Mouse (Mus musculus) lung, embryonic 15.5 days (tissue): ENCODE measurements at regions not wholly inside any gene's neighbourhood (a gene's known extent, or its start where the extent isn't known, plus 50 kb on each side); places are given as distances from the start of the nearest gene placed in this dataset.

Experiments used
- ATAC-seq: fragments of 200-750 bp; cut with Nextera tagmentation; 2 replicates; pipeline ENCODE4 v1.8.0; 2017; ENCODE audit warnings: moderate number of reproducible peaks, borderline replicate concordance; ENCODE audit not compliant: low FRiP score, low TSS enrichment; ENCODE audit errors: extremely low read depth
- H3K27ac ChIP-seq: fragments of 300-500 bp; sonication (generic); 2 replicates; pipeline ENCODE4 v1.5.1; 2015; ENCODE audit warnings: moderate library complexity, mild to moderate bottlenecking, inconsistent platforms
- H3K27me3 ChIP-seq: fragments of 300-500 bp; sonication (generic); 2 replicates; pipeline ENCODE4 v1.6.1; 2015; ENCODE audit warnings: inconsistent platforms
- H3K36me3 ChIP-seq: fragments of 300-500 bp; sonication (generic); 2 replicates; pipeline ENCODE4 v1.6.1; 2015; ENCODE audit warnings: inconsistent platforms
- H3K4me1 ChIP-seq: fragments of 300-500 bp; sonication (generic); 2 replicates; pipeline ENCODE4 v1.6.1; 2015; ENCODE audit warnings: inconsistent platforms
- H3K4me2 ChIP-seq: fragments of 300-500 bp; sonication (generic); 2 replicates; pipeline ENCODE4 v1.6.1; 2015; ENCODE audit warnings: inconsistent platforms, mild to moderate bottlenecking, moderate library complexity
- H3K4me3 ChIP-seq: fragments of 300-500 bp; sonication (generic); 2 replicates; pipeline ENCODE4 v1.5.1; 2015; ENCODE audit warnings: mild to moderate bottlenecking, inconsistent platforms
- H3K9ac ChIP-seq: fragments of 300-500 bp; sonication (generic); 2 replicates; pipeline ENCODE4 v1.6.1; 2015; ENCODE audit warnings: inconsistent platforms
- H3K9me3 ChIP-seq: fragments of 300-500 bp; sonication (generic); 2 replicates; pipeline ENCODE4 v1.6.1; 2016; ENCODE audit warnings: inconsistent platforms
- WGBS: fragments of 180-500 bp; shearing (Covaris S2); methylation state at CpG from one replicate; pipeline ENCODE4 v1.1.7; 2015; 5-methylcytosine and 5-hydroxymethylcytosine counted together

- no peak for ATAC-seq
- Histone ChIP-seq H3K9ac (no peak overlapping the region), H3K36me3 (no peaks in the 10 kb centered on the region), H3K4me1 (peaks cover 11% of the 10 kb centered on the region; the same call in 1 of the 2 replicates), H3K9me3 (no peaks in the 10 kb centered on the region), H3K27ac (no peak overlapping the region), H3K4me2 (no peak overlapping the region), H3K27me3 (no peaks in the 10 kb centered on the region), H3K4me3 (no peak overlapping the region)
These were observed 64.4 kb upstream of the Bod1 start for GRCm38 (mm10) chr11:31736086-31736485.

GRCm38 (mm10) chr11:31736556-31737089, 64.9 kb upstream of the Bod1 start:
- Histone ChIP-seq H3K4me1 (peaks cover 11% of the 10 kb centered on the region; the same call in 1 of the 2 replicates), H3K36me3 (no peaks in the 10 kb centered on the region), H3K4me2 (no peak overlapping the region), H3K9ac (no peak overlapping the region), H3K4me3 (no peak overlapping the region), H3K9me3 (no peaks in the 10 kb centered on the region), H3K27me3 (no peaks in the 10 kb centered on the region), H3K27ac (no peak overlapping the region)
- no peak for ATAC-seq
- WGBS = 65% methylated on average over 4 of the region's 4 CpGs

DNA sequence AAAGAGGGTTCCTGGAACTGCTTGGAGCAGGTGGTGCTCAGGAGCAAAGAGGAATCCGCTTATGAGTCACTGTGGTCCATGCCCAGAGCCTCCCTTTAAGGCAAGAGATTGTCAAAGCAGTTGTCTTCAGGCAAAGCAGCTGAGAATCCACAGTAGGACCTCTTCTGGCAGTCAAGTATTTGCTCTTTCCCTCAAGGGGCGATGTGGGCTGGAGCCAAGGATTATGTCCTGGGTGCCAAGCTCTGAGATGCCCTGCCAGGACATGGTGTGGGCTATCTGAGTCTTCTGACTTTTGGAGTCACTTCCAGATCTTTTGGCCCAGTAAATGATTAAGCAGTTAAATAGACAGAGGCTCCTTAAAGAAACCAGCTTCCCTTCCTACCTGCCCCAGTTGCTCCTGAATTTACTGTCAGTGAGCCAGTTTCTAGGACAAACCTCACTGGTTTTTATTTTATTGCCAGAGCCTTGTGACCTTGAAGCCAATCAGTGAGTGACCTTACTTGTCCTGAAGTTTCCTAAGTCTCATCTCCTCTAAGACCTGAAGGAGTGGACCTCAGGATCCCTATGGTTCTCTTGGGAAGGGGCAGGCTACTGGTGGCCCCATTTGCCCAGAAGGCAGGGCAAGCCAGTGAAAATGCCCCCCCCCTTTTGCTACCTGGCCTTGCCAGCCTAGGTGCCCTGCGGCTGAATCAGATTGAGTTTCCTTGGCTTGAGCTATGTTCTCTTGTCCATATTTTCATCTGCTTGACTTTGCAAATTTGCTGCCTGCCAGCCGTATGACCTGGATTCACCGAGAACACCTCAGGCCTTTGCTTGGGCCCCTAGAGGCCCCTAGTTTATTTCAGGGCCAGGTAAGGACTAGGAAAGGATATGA, 66.7 kb upstream of the Bod1 start:
- Histone ChIP-seq H3K27ac (peak overlapping the region; percentile 69), H3K36me3 (no peaks in the 10 kb centered on the region), H3K4me1 (peaks cover 8% of the 10 kb centered on the region; the same call in 1 of the 2 replicates), H3K9me3 (no peaks in the 10 kb centered on the region), H3K27me3 (no peaks in the 10 kb centered on the region), H3K9ac (no peak overlapping the region), H3K4me3 (no peak overlapping the region), H3K4me2 (no peak overlapping the region)
- 81% methylated on average over 5 of the region's 5 CpGs for WGBS
- peak; percentile 40; the same call in 1 of the 2 replicates for ATAC-seq

DNA sequence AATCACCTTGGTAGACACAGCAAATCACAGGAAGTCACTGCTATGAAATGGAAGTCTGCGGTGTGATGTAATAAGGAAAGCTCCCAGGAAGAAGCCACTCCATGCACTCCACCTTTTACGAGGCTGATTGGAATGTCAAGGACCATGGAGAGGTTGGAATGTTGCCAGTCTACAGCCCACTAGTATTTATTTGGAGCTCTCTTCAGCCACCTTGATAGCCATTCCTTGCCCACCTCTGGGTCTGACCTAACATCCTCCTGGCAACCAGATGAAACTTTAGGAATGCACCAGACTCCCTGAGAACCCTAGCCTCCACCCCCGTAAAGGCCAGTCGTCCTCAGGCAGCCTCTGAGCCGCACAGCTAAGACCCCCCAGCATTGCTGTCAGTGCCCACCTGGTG, 68.7 kb upstream of the Bod1 start:
- Histone ChIP-seq H3K4me1 (peaks cover 10% of the 10 kb centered on the region), H3K27me3 (no peaks in the 10 kb centered on the region), H3K4me2 (no peak overlapping the region), H3K4me3 (no peak overlapping the region), H3K27ac (peak overlapping the region; percentile 46), H3K36me3 (no peaks in the 10 kb centered on the region), H3K9ac (no peak overlapping the region), H3K9me3 (no peaks in the 10 kb centered on the region)
- ATAC-seq = peak; percentile 52; the same call in 1 of the 2 replicates
- WGBS = 41% methylated on average over 5 of the region's 5 CpGs

- H3K27me3 ChIP-seq = no peaks in the 10 kb centered on the region
- H3K27ac ChIP-seq = no peak overlapping the region
- peaks cover 13% of the 10 kb centered on the region for H3K4me1 ChIP-seq
- no peak overlapping the region for H3K9ac ChIP-seq
- no peak overlapping the region for H3K4me3 ChIP-seq
- 33% methylated on average over 1 of the region's 1 CpGs for WGBS
- no peak overlapping the region for H3K4me2 ChIP-seq
- no peak for ATAC-seq
- no peaks in the 10 kb centered on the region for H3K36me3 ChIP-seq
- no peaks in the 10 kb centered on the region for H3K9me3 ChIP-seq
These were observed 70.5 kb upstream of the Bod1 start for GRCm38 (mm10) chr11:31742160-31742559.

DNA sequence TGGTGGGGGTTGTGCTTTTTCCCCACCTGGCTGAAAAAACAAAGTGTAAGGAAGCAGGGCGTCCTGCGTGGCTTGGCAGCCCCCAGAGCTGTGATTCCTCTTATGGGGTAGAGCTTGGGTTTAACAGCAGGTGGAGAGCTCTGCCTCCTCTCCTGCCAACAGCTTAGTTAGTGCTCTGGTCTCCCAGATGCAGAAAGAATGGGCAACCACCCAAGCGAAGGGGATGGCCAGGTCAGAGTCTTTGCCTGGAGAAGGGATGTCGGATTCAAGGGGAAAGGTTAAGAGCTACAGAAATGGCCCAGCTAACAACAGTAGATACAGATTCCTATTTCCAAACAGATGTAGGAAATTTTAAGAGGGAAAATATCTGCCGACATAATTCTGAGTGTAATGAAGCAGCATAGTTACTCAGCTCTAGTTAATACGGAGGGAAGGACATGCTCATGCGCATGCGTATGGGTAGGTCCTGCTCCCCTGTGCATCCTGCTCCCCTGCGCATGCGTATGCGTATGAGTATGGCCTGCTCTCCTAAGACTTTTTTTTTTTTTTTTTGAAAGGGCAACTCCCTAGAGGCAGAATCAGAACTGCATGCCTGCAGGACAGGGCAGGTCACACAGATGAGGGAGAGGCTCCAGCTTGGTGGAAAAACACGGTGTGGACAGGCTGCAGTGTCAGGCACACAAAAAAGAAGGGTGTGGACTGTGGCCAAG, 72.5 kb upstream of the Bod1 start:
- Histone ChIP-seq H3K27me3 (no peaks in the 10 kb centered on the region), H3K36me3 (no peaks in the 10 kb centered on the region), H3K4me2 (no peak overlapping the region), H3K4me1 (peaks cover 5% of the 10 kb centered on the region), H3K4me3 (no peak overlapping the region), H3K9ac (no peak overlapping the region), H3K9me3 (no peaks in the 10 kb centered on the region), H3K27ac (peak overlapping the region; percentile 34; the same call in 1 of the 2 replicates)
- WGBS = 69% methylated on average over 12 of the region's 12 CpGs
- ATAC-seq = no peak

- H3K4me3 ChIP-seq = no peak overlapping the region
- peak overlapping the region; percentile 34; the same call in 1 of the 2 replicates for H3K27ac ChIP-seq
- no peaks in the 10 kb centered on the region for H3K9me3 ChIP-seq
- peaks cover 5% of the 10 kb centered on the region for H3K4me1 ChIP-seq
- H3K27me3 ChIP-seq = no peaks in the 10 kb centered on the region
- H3K9ac ChIP-seq = no peak overlapping the region
- no peak overlapping the region for H3K4me2 ChIP-seq
- H3K36me3 ChIP-seq = no peaks in the 10 kb centered on the region
- ATAC-seq = no peak
- 53% methylated on average over 16 of the region's 16 CpGs for WGBS
These were observed 73.6 kb upstream of the Bod1 start for GRCm38 (mm10) chr11:31745028-31745865.

GRCm38 (mm10) chr11:31745866-31746248, 74.2 kb upstream of the Bod1 start:
- no peak overlapping the region for H3K9ac ChIP-seq
- no peaks in the 10 kb centered on the region for H3K9me3 ChIP-seq
- H3K27me3 ChIP-seq = no peaks in the 10 kb centered on the region
- WGBS = 44% methylated on average over 5 of the region's 5 CpGs
- ATAC-seq = no peak
- H3K4me3 ChIP-seq = no peak overlapping the region
- H3K27ac ChIP-seq = no peak overlapping the region
- peaks cover 5% of the 10 kb centered on the region for H3K4me1 ChIP-seq
- H3K36me3 ChIP-seq = no peaks in the 10 kb centered on the region
- H3K4me2 ChIP-seq = no peak overlapping the region

GRCm38 (mm10) chr11:31746488-31746887, 74.8 kb upstream of the Bod1 start:
- no peak for ATAC-seq
- no peak overlapping the region for H3K27ac ChIP-seq
- H3K9me3 ChIP-seq = no peaks in the 10 kb centered on the region
- no peak overlapping the region for H3K4me2 ChIP-seq
- WGBS = 67% methylated on average over 6 of the region's 6 CpGs
- H3K36me3 ChIP-seq = no peaks in the 10 kb centered on the region
- peaks cover 5% of the 10 kb centered on the region; the same call in 1 of the 2 replicates for H3K4me1 ChIP-seq
- H3K27me3 ChIP-seq = no peaks in the 10 kb centered on the region
- H3K9ac ChIP-seq = no peak overlapping the region
- H3K4me3 ChIP-seq = no peak overlapping the region

- H3K27me3 ChIP-seq = no peaks in the 10 kb centered on the region
- no peaks in the 10 kb centered on the region for H3K9me3 ChIP-seq
- no peak overlapping the region for H3K27ac ChIP-seq
- 56% methylated on average over 8 of the region's 8 CpGs for WGBS
- no peak overlapping the region for H3K4me2 ChIP-seq
- H3K36me3 ChIP-seq = no peaks in the 10 kb centered on the region
- ATAC-seq = no peak
- peaks cover 5% of the 10 kb centered on the region; the same call in 1 of the 2 replicates for H3K4me1 ChIP-seq
- no peak overlapping the region for H3K4me3 ChIP-seq
- H3K9ac ChIP-seq = no peak overlapping the region
These were observed 75.3 kb upstream of the Bod1 start for GRCm38 (mm10) chr11:31746939-31747338.

DNA sequence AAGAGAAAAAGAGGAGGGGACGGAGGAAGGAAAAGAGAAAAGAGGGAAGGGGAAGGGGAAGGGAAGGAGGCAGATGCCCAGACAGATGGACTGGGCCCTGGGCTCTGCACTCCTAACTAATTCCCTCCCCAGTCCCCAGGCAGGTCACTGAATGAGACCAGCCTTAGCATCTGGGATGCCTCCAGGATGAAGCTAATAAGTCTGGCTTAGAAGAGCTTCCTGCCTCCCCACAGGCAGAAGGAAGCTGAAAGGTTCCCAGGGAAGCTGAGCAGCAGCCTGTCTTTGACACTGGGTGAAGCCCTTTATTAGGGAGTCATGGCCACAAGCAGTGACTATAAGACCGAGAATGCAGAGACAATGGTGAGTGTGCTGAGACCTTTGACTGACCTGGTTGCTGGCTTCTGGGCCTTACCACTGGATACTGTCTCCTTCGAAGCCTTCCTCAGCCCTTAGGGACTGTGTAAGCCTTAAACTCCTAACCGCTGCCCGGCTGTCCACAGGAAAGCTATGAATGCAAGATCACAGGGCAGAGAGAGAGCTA, 76.7 kb upstream of the Bod1 start:
- Histone ChIP-seq H3K4me2 (no peak overlapping the region), H3K4me1 (peaks cover 5% of the 10 kb centered on the region; the same call in 1 of the 2 replicates), H3K27me3 (no peaks in the 10 kb centered on the region), H3K9ac (no peak overlapping the region), H3K9me3 (no peaks in the 10 kb centered on the region), H3K36me3 (no peaks in the 10 kb centered on the region), H3K27ac (no peak overlapping the region), H3K4me3 (no peak overlapping the region)
- no peak for ATAC-seq
- WGBS = 69% methylated on average over 5 of the region's 5 CpGs
